Mouse (Mus musculus): ENCODE results near the gene Med24. TPM values are rescaled to one million over a fixed set of nuclear protein-coding genes. Genes with fewer than 3 reads are reported as not detected.
"Not testable (repeated sequence)": the region's sequence is repeated elsewhere in the genome, so short reads cannot be mapped to it uniquely, and the experiment has no call there.

The Med24 gene
- total and polyA plus RNA-seq, 3 experiments: 41.6 to 54.5 (median 48.1) TPM

- 31% methylated on average over 4 of the region's 4 CpGs for WGBS
- Histone ChIP-seq H3K27me3 (ENCODE audit: control insufficient read depth, insufficient read depth, low read length) (peaks cover 5% of the 10 kb centered on the region), H3K36me3 (ENCODE audit: control insufficient read depth, insufficient read depth, low read length) (no peaks in the 10 kb centered on the region), H3K79me2 (replicated peaks; ENCODE audit: control insufficient read depth, insufficient read depth, low read length) (no peaks in the 10 kb centered on the region), H3K4me1 (ENCODE audit: control insufficient read depth, insufficient read depth, low read length) (no peaks in the 10 kb centered on the region; the same call in 1 of the 2 replicates), H3K4me3 (no peak within 1 kb of the TSS), H3K27ac (no peak within 1 kb of the TSS), H3K9ac (ENCODE audit: low read depth, low read length) (no peak within 1 kb of the TSS)
- DNase-seq: no peak
- intact Hi-C loops (cut with DNase I): no loop called here
- TF ChIP-seq CTCF (IDR thresholded peaks at IDR 0.05) (no peak), POLR2A (IDR thresholded peaks at IDR 0.05; ENCODE audit: insufficient read depth, low read depth, low read length) (no peak), EP300 (IDR thresholded peaks at IDR 0.05; ENCODE audit: insufficient read depth, low read depth, low read length) (no peak)
These were observed 65.1 kb downstream of the Med24 start, which contains the start of gene Gsdma for GRCm38 (mm10) chr11:98664091-98664490. Gsdma (plus strand) TSS chr11:98664351.

GRCm38 (mm10) chr11:98660517-98660916 lies 68.7 kb downstream of the Med24 start:
- WGBS: 8% methylated on average over 6 of the region's 6 CpGs
- DNase-seq: peak in 1 of 2 experiments; percentile 14
- TF ChIP-seq CTCF (IDR thresholded peaks at IDR 0.05) (peak; percentile 87), EP300 (IDR thresholded peaks at IDR 0.05; ENCODE audit: insufficient read depth, low read depth, low read length) (no peak)
- Histone ChIP-seq H3K9ac (ENCODE audit: low read depth, low read length) (no peak overlapping the region), H3K36me3 (ENCODE audit: control insufficient read depth, insufficient read depth, low read length) (no peaks in the 10 kb centered on the region), H3K4me3 (no peak overlapping the region), H3K27me3 (ENCODE audit: control insufficient read depth, insufficient read depth, low read length) (no peaks in the 10 kb centered on the region), H3K27ac (no peak overlapping the region), H3K79me2 (replicated peaks; ENCODE audit: control insufficient read depth, insufficient read depth, low read length) (no peaks in the 10 kb centered on the region), H3K4me1 (ENCODE audit: control insufficient read depth, insufficient read depth, low read length) (no peaks in the 10 kb centered on the region; the same call in 1 of the 2 replicates)
- intact Hi-C loops (cut with DNase I): no loop called here

GRCm38 (mm10) chr11:98655076-98655475 lies 74.2 kb downstream of the Med24 start:
- intact Hi-C loops (cut with DNase I): loop anchor here (1.0 kb wide), 2 partner anchors 20 to 49 kb away; no protein-coding TSS in a partner anchor
- peak; percentile 54 for TF ChIP-seq CTCF (IDR thresholded peaks at IDR 0.05)
- WGBS: 14% methylated on average over 7 of the region's 7 CpGs
- not testable (repeated sequence) for H3K4me3 ChIP-seq; H3K36me3 ChIP-seq (ENCODE audit: control insufficient read depth, insufficient read depth, low read length); H3K79me2 ChIP-seq (replicated peaks; ENCODE audit: control insufficient read depth, insufficient read depth, low read length); H3K4me1 ChIP-seq (ENCODE audit: control insufficient read depth, insufficient read depth, low read length); H3K27ac ChIP-seq; H3K27me3 ChIP-seq (ENCODE audit: control insufficient read depth, insufficient read depth, low read length); H3K9ac ChIP-seq (ENCODE audit: low read depth, low read length)
- DNase-seq: peak; percentile 24 to 43

Other genes starting within 250 kb of the Med24 start
- 1 to 10 TPM in 1 of 2 experiments, under 1 TPM in 1; 0.94 to 1.5 TPM for gene Ikzf3, start 183.4 kb downstream of the Med24 start, total RNA-seq (2021)
- gene Ikzf3, start 183.4 kb downstream of the Med24 start, polyA plus RNA-seq (2012; rRNA removed): 0.61 and 1.5 TPM in 2 replicates
- not detected for gene Zpbp2, start 178.3 kb downstream of the Med24 start, total RNA-seq (2021)
- gene Zpbp2, start 178.3 kb downstream of the Med24 start, polyA plus RNA-seq (2012; rRNA removed): 0.23 TPM in 1 of 2 replicates, not detected in the other
- gene Ormdl3, start 142.1 kb downstream of the Med24 start, total RNA-seq (2021): 10 to 100 TPM; 40.2 to 40.9 TPM
- 61.2 and 63.8 TPM in 2 replicates for gene Ormdl3, start 142.1 kb downstream of the Med24 start, polyA plus RNA-seq (2012; rRNA removed)
- gene Lrrc3c, start 131.1 kb downstream of the Med24 start, total RNA-seq (2021): not detected
- not detected in 2 replicates for gene Lrrc3c, start 131.1 kb downstream of the Med24 start, polyA plus RNA-seq (2012; rRNA removed)
- 10 to 100 TPM in 1 of 2 experiments, 1 to 10 TPM in 1; 7.9 to 10.8 TPM for gene Gm12355, start 103.8 kb downstream of the Med24 start, total RNA-seq (2021)
- not detected in 2 replicates for gene Gm12355, start 103.8 kb downstream of the Med24 start, polyA plus RNA-seq (2012; rRNA removed)
- gene Gsdma3, start 103.1 kb downstream of the Med24 start, total RNA-seq (2021): 1 to 10 TPM; 2.7 to 2.9 TPM
- not detected in 2 replicates for gene Gsdma3, start 103.1 kb downstream of the Med24 start, polyA plus RNA-seq (2012; rRNA removed)
- gene Gsdma2, start 82.7 kb downstream of the Med24 start, total RNA-seq (2021): not detected
- not detected in 2 replicates for gene Gsdma2, start 82.7 kb downstream of the Med24 start, polyA plus RNA-seq (2012; rRNA removed)
- gene Gsdma, start 65.1 kb downstream of the Med24 start, total RNA-seq (2021): not detected
- gene Gsdma, start 65.1 kb downstream of the Med24 start, polyA plus RNA-seq (2012; rRNA removed): 0.04 TPM in 1 of 2 replicates, not detected in the other
- 100 to 1,000 TPM in 1 of 2 experiments, 10 to 100 TPM in 1; 89.5 to 105 TPM for gene Psmd3, start 46.9 kb downstream of the Med24 start, total RNA-seq (2021)
- gene Psmd3, start 46.9 kb downstream of the Med24 start, polyA plus RNA-seq (2012; rRNA removed): 144 and 173 TPM in 2 replicates
- gene Csf3, start 28.2 kb downstream of the Med24 start, total RNA-seq (2021): not detected
- not detected in 2 replicates for gene Csf3, start 28.2 kb downstream of the Med24 start, polyA plus RNA-seq (2012; rRNA removed)
- gene Thra, start 11.2 kb upstream of the Med24 start, total RNA-seq (2021): 100 to 1,000 TPM; 103 to 105 TPM
- 89.4 and 104 TPM in 2 replicates for gene Thra, start 11.2 kb upstream of the Med24 start, polyA plus RNA-seq (2012; rRNA removed)
- 100 to 1,000 TPM in 1 of 2 experiments, 10 to 100 TPM in 1; 35.5 to 111 TPM for gene Nr1d1, start 45.9 kb upstream of the Med24 start, total RNA-seq (2021)
- gene Nr1d1, start 45.9 kb upstream of the Med24 start, polyA plus RNA-seq (2012; rRNA removed): 190 and 208 TPM in 2 replicates
- 10 to 100 TPM; 68.9 to 75.3 TPM for gene Msl1, start 66.1 kb upstream of the Med24 start, total RNA-seq (2021)
- 21.9 and 44.4 TPM in 2 replicates for gene Msl1, start 66.1 kb upstream of the Med24 start, polyA plus RNA-seq (2012; rRNA removed)
- 10 to 100 TPM; 18.7 to 20.7 TPM for gene Casc3, start 75.5 kb upstream of the Med24 start, total RNA-seq (2021)
- gene Casc3, start 75.5 kb upstream of the Med24 start, polyA plus RNA-seq (2012; rRNA removed): 17.5 and 25.2 TPM in 2 replicates
- gene Rapgefl1, start 107.3 kb upstream of the Med24 start, total RNA-seq (2021): under 1 TPM; 0.50 to 0.77 TPM
- 2.8 and 3.0 TPM in 2 replicates for gene Rapgefl1, start 107.3 kb upstream of the Med24 start, polyA plus RNA-seq (2012; rRNA removed)
- 1 to 10 TPM; 9.1 to 9.6 TPM for gene Wipf2, start 134.2 kb upstream of the Med24 start, total RNA-seq (2021)
- gene Wipf2, start 134.2 kb upstream of the Med24 start, polyA plus RNA-seq (2012; rRNA removed): 4.0 and 5.1 TPM in 2 replicates
- under 1 TPM; 0.13 to 0.32 TPM for gene Cdc6, start 178.4 kb upstream of the Med24 start, total RNA-seq (2021)
- 0.14 and 0.26 TPM in 2 replicates for gene Cdc6, start 178.4 kb upstream of the Med24 start, polyA plus RNA-seq (2012; rRNA removed)
- 10 to 100 TPM; 10.1 to 12.8 TPM for gene Rara, start 198.4 kb upstream of the Med24 start, total RNA-seq (2021)
- gene Rara, start 198.4 kb upstream of the Med24 start, polyA plus RNA-seq (2012; rRNA removed): 7.1 and 10.9 TPM in 2 replicates